Mouse (Mus musculus): ENCODE results near the gene Amz2.

- TF ChIP-seq CTCF (IDR thresholded peaks at IDR 0.05; ENCODE audit: borderline replicate concordance, control insufficient read depth, extremely low read depth, insufficient read depth, low read length, poor library complexity) (no peak), POLR2A (IDR thresholded peaks at IDR 0.05; ENCODE audit: control insufficient read depth, extremely low read depth, insufficient read depth, low read length, poor library complexity) (no peak)
Measured at GRCm38 (mm10) chr11:109420567-109420962, 5.2 kb upstream of the Amz2 start.

Data from thymus, adult 2 months (tissue).